21 mouse cellular contexts compared by ENCODE assay signal in genomic region chr7:96341479-96341878, GRCm38 (mm10).
"Had no signal": no experiment of that assay in that cellular context is flagged by ENCODE, and none has a peak within 500 bp of the region (broad histone marks: within the 10 kb centered on the region; RNA-seq: fewer than 3 reads in every experiment).

No protein-coding gene starts in this region.

- H3K4me3 ChIP-seq: gastrocnemius, adult 2 months; heart, embryonic 10.5 days; heart, embryonic 12.5 days; hindbrain, embryonic 10.5 days; hindbrain, embryonic 12.5 days; kidney, embryonic 15.5 days; limb, embryonic 10.5 days; limb, embryonic 12.5 days; liver, embryonic 13.5 days had no signal

- H3K27me3 ChIP-seq: hindbrain, embryonic 12.5 days; kidney, embryonic 15.5 days; limb, embryonic 12.5 days; liver, embryonic 13.5 days had no signal

- H3K9me3 ChIP-seq: heart, embryonic 10.5 days; heart, embryonic 12.5 days; hindbrain, embryonic 10.5 days; hindbrain, embryonic 12.5 days; kidney, embryonic 15.5 days; limb, embryonic 10.5 days; limb, embryonic 12.5 days; liver, embryonic 13.5 days had no signal

- H3K4me1 ChIP-seq: heart, embryonic 10.5 days; heart, embryonic 12.5 days; kidney, embryonic 15.5 days; limb, embryonic 10.5 days; limb, embryonic 12.5 days; liver, embryonic 13.5 days had no signal

- H3K9ac ChIP-seq: heart, embryonic 12.5 days; hindbrain, embryonic 12.5 days; hindbrain, embryonic 14.5 days; kidney, embryonic 15.5 days; limb, embryonic 12.5 days; liver, embryonic 13.5 days had no signal

- H3K27ac ChIP-seq: gastrocnemius, adult 2 months; heart, embryonic 10.5 days; hindbrain, embryonic 10.5 days; hindbrain, embryonic 12.5 days; hindbrain, embryonic 14.5 days; kidney, embryonic 15.5 days; kidney, postnatal 0 days; limb, embryonic 10.5 days; limb, embryonic 12.5 days; liver, embryonic 13.5 days had no signal

- H3K36me3 ChIP-seq: heart, embryonic 10.5 days; heart, embryonic 12.5 days; hindbrain, embryonic 10.5 days; hindbrain, embryonic 12.5 days; kidney, embryonic 15.5 days; limb, embryonic 10.5 days; limb, embryonic 12.5 days; liver, embryonic 13.5 days had no signal

- DNase-seq: gastrocnemius, adult 2 months; gastrocnemius, postnatal 10 days; gastrocnemius, postnatal 25 days; heart, postnatal 10 days; heart, postnatal 4 days; kidney, adult 11 months; kidney, adult 2 months; kidney, adult 9 months; kidney, postnatal 14 days; kidney, postnatal 36 days; liver; liver, embryonic 13.5 days had no signal
